Mouse (Mus musculus): ENCODE results near the gene Nkx6-1.

Gene Nkx6-1

DNA sequence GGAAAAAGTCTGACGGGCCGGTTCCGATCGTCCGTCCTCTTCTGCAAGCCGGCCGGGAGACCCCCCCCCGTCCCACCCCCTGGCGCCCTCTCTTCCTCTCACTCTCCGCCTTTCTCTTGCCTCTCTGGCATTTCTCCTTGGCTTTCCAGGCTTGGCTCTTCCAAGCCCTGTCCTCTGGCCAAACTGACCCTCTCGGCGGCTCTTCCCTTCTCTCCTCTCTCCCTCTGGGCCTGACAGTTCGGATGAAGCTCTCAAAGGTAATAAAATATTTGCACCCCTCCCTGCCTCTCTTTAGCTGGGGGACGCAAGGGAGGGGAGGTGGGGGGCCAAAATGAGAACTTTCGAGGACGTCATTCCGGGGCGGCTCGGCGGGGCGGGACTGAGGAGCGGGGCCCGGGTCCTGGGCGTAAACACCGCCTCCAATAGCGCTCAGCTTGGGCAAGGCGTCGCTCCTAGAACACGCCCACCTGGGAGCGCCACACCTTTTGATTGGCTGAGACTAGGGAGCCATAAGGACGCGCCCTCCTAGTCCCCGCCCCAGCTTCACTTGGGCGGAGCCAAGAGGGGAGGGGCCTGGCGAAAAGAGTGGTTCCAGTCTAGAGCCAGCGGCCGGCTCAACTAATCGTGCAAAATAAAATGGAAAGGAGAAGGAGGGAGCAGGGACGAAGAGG is at the start of gene Nkx6-1:
Nkx6-1 (minus strand) TSS at position 52 of the 671 bp plus-strand sequence.
- peak; percentile 31 for DNase-seq (ENCODE audit: low read depth, low spot score)

DNA sequence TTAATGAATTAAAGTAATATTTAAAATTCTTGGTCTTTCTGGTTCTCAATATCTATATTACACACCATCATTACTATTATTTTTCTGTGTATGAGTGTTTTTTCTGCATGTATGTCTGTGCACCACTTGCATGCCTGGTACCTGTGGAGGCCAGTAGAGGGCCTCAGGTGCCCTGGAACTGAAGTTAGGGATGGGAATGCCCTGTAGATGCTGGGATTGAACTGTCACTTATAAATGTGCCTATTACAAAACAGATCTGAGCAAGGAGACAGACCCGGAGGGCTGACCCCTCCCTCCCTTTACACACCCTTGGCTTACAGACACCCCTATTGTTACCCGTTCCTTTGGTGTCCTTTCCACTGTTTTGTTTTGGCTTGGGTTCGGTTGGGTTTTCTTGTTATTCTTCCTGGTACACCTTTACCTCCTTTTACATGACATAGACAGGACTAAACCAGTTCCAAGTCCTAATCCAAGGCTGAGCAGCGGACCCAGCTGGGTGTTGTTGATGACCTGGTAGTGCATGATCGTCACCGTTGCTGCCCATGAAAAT is 48.3 kb upstream of the Nkx6-1 start:
- peak; percentile 42 for DNase-seq (ENCODE audit: low read depth, low spot score)

DNA sequence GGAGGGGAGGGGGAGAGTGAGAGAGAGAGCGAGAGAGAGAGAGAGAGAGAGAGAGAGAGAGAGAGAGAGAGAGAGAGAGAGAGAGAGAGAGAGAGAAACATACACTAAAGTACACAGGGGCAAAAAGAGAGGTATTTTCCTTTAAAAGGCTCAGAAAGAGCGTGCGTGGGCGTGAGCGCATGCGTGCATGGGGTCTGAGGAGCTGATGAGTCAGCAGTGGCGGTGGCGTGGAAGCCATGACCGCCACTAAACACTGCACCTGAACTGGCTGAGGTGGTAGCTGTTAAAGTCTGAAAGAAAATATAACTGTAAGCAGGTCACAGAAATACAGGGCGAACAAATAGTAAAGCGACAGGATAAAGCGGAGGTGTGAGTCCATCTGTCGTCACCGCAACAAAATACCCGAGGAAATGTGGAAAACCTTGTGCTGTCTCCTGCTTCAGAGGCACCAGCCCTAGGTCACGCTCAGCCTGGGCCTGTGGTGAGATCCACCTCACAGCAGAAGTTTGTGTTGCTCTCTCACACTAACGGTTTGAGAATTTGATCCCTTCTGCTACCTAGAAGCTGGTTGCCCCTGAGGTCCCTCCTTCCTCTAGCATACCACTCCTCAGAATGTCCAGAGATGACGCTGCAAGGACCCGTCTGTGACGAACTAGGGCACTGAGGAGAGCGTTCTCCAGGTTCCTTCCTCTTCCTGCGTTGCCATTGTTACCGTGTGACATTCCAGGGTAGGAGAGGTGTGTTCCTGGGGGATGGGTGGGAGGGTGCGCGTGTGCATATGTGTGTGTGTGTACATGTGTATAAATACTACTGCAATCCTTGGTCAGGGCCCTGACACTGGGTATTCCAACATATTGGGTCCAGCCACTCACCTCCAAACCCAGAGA is 38.8 kb upstream of the Nkx6-1 start:
- peak; percentile 70 for DNase-seq (ENCODE audit: low read depth, low spot score)

DNA sequence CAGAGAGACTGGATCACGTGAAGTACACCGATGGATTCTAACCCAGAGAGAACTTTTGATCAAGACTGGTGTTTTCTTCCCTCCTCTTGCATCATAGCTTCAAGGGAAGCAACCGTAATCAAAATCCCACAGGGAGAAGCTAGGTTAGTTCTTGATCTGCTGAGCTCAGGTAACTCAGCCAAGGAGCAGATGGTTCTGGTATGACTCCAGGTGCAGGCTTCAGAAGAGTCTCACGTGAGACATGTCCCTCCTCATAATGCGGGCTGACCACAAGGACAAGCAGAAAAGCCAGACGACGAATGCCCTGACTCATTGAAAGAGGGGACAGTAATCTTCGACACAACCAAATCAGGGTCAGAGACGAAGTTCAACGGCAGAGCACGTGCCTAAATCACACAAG is 37.8 kb upstream of the Nkx6-1 start:
- DNase-seq (ENCODE audit: low read depth, low spot score): peak; percentile 3

DNA sequence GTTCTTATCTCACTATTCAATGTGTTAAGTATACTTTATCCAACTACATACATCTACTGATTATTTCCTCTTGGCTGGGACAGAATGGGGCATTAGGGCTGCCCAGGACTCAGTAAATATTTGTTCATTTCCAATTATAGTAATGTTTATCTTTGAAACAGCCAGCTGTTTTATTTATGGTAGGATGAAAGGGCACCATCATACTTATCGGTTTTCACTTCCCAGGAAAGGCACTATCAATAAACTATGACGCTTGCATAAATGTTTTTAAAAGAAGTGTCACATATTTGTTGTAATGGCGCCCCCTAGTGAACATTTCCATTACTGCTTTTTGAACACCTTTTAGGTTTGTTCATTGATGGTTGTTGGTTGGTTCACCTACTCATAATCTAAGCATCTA is 35.8 kb upstream of the Nkx6-1 start:
- peak; percentile 51 for DNase-seq (ENCODE audit: low read depth, low spot score)

DNA sequence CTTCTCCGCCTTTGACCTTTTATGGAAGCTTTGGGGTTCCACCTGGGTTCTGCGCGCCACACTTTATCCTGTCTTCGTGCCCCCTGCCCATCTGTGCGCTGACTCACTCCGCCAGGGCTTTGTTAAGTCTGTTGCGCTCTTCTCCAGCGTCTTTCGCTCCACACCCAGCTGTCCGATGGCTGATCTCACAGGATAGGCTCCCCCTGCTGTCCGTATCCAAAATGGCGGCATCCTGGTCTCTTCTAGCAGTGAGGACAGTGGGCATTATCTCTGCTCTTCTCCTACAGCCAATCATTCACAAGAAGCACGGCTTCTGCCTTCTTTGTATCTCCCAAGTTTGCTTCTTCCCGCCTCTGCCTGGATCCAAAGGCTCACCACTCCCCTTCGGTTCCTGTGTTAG is 23.8 kb upstream of the Nkx6-1 start:
- DNase-seq (ENCODE audit: low read depth, low spot score): peak; percentile 40

DNA sequence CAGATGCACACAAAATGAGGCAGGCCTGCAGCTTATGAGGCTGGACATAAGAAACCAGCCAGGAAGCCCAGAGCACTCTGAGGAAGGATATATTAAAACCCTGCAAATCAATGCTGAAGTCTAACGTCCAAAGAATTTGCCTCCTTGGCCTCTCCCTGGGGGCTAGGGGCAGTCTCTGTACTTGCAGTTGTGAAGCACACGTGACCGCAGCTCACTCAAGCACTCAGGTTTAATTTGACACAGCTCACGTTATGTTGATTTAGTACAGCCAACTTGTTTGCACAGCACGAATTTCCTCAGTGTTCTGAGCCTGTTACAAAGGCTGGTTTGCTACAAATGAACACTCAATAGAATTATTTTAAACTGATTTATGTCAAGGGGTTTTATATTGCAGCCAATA is 18.5 kb upstream of the Nkx6-1 start:
- DNase-seq (ENCODE audit: low read depth, low spot score): no peak

DNA sequence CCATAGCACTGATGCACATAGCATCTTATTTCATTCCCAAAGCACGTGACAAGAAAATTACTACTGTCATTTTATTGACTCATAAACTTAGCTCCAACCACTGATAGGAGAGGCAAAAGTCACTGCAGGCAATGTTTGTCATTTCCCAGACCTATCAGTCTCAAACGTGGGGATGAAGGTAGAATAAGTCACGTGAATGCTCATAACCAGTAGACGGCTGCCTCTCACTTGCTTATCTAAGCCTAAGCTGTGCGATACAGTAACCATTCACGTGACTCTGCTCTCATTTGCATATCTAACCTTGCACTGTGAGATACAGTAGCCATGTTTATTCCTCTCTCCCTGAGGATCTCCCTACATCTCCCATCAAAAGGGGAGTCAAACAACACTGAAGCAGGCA is 15.5 kb upstream of the Nkx6-1 start:
- no peak for DNase-seq (ENCODE audit: low read depth, low spot score)

DNA sequence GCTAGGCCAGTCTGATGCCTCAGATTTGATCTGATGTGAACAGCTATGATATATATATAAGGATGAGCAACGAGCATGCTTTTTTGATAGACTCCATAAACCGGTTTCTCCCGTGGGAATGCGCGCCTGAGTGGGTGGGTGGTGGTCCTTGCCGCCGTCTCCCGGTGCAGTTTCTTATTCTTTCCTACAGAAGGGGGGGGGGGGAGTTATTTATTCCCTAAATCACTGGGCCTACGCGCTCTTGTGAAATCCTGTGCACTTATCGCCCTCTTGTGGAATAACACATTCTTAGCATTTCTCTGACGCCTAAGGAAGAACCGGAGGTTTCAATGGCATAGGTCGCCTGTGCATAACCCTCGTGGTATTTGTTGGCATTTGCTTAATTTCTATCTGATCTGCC is 4.6 kb upstream of the Nkx6-1 start:
- peak; percentile 73 for DNase-seq (ENCODE audit: low read depth, low spot score)

DNA sequence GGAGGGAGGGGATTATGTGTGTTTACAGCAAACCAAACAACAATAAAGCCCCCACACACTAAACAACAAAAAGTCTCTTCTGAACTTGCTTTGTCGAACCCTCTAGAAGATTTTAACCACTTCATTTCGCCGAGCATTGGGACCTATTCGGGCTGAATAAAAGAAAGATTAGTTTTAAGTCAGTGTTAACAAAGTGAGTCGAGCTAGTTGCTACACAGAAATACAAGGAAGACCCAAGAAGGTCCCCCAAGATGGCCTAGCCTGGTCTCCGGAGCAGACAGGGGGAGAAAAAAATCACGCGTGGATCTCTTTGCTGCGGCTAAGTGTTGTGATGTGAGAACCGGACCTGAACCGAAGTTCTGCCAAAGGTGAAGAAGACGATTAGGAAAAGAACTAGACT is 3.7 kb upstream of the Nkx6-1 start:
- DNase-seq (ENCODE audit: low read depth, low spot score): no peak

DNA sequence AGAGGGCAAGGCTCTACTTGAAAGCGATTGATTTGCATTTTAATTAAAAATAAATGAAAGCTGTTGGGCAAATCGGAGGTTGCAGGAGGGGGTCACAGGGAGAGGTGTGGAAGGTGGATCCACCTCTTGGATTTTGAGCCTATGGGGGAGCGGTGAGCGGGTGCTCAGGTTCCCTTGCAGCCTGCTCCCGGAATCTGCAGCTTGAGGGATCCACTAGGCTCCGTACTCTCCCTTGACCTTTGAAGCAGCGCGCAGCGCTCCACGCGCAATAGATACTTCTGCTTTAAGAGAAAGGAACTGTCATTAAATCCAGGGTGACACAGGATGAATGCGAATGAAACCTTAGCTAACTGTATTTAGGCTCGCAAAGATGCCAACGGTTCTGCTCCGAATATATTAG is 3.2 kb upstream of the Nkx6-1 start:
- DNase-seq (ENCODE audit: low read depth, low spot score): no peak

DNA sequence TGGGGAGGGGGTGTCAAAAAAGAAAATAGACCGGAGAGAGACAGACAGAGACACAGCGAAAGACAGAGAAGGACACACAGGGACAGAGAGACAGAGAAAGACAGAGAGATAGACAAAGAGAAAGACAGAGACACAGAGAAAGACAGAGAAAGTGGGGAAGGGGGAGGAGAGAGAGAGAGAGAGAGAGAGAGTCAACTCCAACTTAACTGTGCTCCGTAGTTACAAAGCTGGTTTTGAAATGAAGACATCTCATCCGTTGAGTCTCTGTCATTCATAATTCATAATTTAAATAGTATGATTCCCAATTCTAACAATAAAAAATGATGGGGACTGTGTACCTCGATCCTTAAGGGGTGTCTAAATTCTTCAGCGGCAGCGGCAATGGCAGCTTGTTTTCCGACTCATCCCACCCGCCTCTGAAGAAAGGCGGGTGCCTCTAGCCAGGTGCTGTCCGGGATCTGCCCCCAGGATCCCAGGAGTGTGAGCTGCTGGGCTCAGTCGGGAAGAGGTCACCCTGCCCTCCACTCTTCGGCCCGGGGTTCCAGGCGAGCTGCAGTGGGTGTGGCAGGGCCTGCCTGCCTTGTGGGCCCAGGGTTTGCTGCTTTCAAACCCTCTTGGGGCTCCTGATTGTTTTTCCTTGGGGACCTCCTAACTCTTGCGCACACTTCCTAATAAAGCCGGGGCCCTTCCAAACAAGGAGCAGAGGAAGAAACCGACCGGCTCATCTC is 2.6 kb upstream of the Nkx6-1 start:
- DNase-seq (ENCODE audit: low read depth, low spot score): no peak

DNA sequence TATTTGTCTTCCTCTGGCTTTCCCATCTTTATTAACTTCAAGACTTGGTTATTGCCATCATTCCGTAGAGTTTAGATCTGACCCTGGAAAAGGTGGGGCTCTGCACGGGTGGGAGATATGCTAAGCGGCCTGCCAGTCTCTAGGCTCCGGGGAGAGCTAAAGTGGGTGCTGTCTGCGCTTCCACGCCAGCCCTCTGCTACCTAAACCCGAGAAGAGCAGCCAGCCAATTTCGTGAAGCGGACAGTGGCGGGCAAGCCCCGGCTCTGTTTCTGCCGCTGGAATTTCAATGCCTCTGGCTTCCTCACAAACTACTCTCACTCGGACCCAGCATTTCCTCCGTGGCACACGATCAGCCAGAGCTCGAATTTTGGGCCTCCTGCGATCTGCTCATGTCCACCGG is 1.9 kb upstream of the Nkx6-1 start:
- DNase-seq (ENCODE audit: low read depth, low spot score): no peak

DNA sequence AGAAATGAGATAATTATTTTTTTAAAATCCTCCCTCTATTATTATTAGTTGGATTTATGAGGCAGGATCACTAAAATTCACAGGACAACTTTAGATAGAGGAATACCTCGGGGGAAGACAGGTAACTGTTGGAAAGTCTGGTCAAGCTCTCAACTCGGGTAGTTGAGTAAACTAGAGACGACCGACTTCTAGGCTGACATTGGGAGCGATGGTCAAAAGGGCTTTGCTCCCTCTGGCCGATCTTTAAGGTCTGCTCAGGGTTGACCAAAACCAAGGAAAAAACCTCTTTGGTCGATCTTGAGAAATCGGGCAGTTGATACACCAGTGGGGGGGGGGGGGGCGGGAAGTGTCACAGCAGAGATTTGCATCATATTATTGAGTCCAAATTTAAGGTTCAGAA is 1.3 kb upstream of the Nkx6-1 start:
- DNase-seq (ENCODE audit: low read depth, low spot score): no peak

DNA sequence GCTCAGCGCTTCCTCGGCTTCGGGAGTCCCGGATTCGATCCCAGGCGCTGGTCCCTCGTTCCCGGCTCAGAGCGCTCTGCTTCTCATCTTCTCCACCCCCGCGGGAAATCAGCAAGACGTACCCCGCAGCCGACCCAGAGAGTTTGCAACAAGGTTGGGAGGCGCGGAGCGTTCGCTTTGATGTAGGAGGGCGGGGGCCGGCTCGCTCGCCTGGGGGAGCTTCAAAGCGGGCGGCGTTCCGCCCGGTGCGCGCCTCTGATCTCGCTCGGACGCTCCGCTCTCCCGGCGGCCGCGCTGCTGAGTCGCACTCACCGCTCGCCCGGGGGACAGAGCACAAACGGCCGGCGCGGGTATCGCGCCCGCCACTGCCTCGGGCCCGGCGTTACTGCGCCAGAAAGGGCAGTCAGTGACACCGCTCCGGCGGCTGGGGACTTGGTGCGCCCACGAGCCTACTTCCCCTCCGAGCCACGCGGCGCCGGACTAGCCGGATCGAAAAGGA is 324 bp downstream of the Nkx6-1 start:
- DNase-seq (ENCODE audit: low read depth, low spot score): no peak

DNA sequence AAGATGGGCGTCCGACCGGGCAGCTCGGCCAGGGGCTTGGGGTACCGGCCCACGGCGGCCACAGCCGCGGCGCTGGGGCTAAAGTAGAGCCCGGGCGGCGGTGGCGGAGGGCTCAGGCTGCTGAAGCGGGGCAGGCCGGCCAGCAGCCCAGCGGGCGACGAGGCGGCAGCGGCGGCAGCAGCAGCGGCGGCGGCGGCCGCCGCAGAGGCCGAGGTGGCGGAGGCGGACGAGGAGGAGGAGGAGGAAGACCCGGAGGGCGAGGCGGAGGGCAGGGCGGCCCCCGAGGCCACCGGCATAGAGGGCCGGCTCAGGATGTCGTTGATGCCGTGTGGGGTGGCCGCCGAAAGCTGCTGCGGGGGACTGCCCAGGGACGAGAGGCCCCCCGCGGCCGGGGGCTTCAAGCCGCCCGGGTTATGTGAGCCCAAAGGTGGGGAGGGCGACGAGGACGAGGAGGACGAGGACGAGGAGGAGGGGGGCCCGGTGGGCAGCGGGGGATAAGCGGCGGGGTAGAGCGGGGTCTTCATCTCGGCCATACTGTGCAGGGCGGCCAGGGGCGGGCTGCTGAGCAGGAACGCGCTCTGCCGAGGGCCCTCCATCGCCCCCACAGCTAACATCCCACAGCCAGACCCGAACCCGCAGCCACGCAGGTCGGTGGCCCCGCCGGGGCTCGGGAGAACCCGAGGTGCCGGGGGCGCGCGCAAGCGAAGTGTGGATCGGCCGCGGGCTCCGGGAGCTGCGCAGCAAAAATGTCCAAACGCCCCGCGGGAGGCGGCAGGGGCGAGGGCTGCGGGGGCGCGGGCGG is 974 bp downstream of the Nkx6-1 start:
- DNase-seq (ENCODE audit: low read depth, low spot score): no peak

DNA sequence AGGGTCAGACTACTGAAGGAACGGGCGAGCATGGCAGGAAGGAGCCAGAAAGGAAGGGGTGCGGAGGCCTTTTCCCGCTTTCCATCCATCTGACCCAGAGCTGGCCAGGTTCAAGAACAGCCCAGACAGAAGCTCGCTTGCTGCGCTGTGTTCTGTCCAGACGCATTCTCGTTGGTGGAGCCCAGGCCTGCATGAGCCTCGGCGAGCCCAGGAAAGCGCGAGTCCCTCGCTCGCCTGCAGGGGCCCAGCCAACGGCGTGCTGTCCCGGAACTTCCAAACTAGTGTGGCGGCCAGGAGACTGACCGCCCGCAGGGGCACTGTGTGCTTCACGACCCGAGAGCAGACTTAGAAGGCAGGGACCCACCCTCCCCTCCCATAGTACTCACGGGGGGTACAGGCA is 1.6 kb downstream of the Nkx6-1 start:
- no peak for DNase-seq (ENCODE audit: low read depth, low spot score)

DNA sequence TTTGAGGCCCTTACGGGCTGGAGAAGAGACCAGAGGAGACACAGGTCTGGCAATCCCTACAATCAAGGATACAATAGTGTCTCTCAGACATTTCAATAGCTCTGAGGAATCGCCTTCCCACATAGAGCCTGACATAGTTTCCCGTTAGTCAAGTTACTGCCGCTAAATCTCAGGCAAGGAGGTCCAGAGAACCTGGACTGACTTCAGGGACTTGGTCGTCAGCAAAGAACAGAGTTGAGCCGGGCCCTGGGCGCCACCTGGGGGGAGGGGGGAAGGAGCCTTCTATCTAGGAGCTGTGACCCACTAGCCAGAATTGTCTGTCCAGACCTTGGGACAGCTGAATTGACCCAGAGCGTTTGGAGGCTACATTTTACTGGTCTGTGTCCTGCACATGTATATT is 2.3 kb downstream of the Nkx6-1 start:
- no peak for DNase-seq (ENCODE audit: low read depth, low spot score)

DNA sequence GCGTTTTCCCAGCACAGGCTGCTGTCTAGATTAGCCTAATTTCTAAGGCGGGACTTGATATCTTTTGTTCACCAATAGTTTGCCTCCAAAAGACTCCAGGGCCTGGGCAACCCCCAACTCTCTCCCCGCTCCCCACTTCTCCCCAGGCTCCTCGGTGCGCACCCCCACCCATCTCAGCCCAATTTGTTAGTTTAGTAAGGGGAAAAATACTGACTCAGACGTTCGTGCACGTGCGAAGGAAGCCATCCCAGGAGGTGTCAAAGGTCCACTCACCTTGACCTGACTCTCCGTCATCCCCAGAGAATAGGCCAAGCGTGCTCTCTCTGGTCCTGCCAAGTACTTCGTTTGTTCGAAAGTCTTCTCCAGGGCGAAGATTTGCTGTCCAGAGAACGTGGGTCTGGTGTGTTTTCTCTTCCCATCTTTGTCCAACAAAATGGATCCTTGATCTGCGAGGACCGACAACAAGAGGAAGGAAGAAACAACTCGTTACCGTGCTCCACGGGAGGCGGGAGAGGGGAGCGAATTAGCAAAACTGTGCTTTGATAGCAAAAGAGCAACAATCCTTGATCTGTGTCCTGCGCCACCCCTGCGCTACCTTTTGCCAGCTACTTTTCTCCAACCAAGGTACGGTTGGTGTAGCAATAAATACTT is 3.1 kb downstream of the Nkx6-1 start:
- no peak for DNase-seq (ENCODE audit: low read depth, low spot score)

DNA sequence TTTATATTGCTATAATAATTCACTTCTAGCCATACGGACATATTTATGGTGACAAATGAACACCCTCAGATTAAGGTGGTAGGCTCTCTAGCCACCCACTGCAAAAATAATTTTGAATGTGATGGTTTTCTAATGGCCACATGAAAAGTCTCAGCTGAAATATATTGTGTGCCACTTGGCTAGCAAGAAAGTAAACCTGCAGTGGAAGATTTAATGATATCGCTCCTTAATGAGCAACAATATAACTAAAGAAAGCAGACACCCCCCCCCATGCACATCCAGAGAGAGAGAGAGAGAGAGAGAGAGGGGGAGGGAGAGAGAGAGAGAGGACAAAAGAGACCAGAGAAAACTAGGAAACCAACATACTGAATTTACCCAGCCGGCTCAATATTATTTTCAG is 4.1 kb downstream of the Nkx6-1 start:
- DNase-seq (ENCODE audit: low read depth, low spot score): no peak

Data from brain, adult 2 months (tissue).